Mouse (Mus musculus) urinary bladder, adult 18-20 months (tissue): ENCODE results near the gene Myo7a.

Source experiments
- DNase-seq, 2 experiments: peaks; one replicate each; pipeline ENCODE4 v3.0.0; 2022; ENCODE audit warnings: low spot score in 2 of 2, mixed read lengths in 2 of 2

The Myo7a gene

DNA sequence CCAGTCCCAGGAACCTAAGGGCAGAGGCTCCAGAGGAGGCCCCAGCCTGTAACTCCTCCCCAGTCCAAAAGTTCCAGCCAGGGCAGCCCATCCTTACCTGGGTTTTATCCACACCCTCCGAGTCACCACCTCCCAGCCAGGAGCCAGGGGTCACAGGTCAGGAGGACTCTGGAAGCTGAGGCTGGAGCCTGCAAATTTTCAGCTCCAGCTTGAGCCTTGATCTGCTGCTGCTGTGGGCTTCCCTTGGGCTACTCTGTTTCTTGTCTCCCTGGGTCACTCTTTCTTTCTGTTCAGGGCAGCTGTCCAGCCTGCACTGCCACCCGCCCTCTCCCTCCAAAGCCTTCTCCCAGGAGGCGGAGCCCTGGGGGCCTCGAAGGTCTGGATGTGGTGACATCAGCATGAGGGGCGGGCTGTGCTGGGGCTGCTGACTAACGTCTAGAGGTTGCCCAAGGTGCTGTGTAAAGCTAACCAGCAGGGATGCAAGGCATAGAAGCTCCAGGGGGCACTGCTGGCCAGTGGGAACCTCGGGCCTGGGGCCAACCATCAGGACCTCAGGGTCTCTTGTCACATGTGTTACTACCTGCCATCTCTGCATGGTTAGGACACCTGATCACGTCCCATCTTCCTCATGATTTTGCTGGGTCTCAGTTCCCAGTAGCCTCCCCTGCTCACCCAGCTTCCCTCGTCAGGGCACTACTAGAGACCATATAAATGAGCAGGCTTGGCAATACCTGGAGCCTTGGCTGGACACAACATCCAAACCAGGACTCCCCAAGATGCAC, at the start of gene Myo7a:
Myo7a (minus strand) TSS at position 346 of the 782 bp plus-strand sequence.
- no peak for DNase-seq

DNA sequence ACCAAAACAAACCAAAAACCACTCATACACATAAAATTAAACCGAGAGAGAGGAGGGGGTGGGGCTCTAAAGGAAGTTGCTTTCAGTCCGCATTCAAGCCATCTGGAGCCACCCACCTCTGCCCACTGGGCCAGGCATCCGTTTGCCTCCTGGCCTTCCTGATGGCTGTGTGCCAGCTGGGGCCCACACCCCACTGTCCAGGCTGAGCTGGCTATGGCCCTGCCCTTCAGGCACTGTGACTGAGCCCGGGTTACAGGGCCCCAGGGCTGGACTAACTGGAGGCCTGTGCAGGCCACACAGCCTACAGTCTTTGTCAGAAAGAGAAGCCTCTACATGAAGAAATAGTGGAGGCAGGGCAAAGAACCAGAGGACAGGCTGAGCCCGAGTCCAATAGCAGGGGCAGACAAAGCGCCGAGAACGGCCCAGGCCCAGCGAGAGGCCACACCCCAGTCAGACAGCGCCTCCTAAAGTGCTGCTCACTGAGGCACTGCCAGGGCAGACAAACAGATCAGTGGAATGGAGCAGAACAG, 45.7 kb upstream of the Myo7a start:
- DNase-seq: peak; percentile 71 to 79

DNA sequence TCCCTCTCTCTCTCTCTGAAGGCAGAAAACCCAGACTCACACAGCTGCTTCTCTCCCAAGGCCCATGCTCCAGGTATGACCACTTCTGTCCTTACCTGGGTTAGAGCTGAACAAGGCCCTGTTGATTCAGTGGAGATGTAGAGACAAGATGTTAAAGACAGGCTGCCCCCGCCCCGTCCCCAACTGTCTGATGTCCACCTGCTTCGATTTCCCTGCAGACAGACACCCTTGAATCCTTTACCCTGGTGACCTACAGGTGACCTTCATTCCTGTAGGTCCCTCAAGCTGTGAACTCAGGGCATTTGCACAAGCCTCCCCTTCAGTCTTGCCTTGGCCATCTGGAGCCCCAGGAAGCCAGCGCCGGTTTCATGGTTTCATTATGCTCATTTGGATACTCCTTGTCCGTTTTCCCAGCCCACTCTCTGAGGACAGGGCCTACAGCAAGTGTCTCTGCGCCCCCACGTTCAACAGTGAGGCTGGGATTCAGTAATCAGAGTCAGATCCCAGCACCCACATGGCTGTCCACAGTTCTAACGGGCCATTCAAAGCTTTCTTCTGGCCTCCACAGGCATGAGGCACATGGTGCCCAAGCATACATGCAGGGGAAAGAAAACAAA, 45.2 kb upstream of the Myo7a start:
- no peak for DNase-seq

- DNase-seq: peak in 1 of 2 experiments; percentile 67
Measured at GRCm38 (mm10) chr7:98163700-98164099, 44.4 kb upstream of the Myo7a start.

DNA sequence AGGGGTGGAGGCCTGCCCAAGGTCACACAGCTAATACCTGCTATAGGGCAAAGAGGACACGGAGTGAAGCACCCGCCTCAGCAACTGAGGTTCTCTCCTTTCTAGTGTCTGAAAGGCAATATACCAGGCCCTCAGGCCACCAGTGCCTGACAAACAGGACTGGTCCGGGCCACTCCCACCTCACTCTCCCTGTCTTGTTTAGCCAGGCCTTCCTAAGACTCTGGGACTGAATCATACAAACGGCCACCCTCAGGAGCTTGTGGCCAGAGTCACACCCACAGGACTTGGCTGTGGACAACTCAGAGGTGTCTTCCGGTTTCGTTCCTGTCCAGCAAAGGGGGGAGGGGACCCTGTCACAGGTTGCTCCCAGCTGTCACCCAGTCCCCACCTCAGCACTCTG, 42.9 kb upstream of the Myo7a start:
- peak in 1 of 2 experiments; percentile 51 for DNase-seq

DNA sequence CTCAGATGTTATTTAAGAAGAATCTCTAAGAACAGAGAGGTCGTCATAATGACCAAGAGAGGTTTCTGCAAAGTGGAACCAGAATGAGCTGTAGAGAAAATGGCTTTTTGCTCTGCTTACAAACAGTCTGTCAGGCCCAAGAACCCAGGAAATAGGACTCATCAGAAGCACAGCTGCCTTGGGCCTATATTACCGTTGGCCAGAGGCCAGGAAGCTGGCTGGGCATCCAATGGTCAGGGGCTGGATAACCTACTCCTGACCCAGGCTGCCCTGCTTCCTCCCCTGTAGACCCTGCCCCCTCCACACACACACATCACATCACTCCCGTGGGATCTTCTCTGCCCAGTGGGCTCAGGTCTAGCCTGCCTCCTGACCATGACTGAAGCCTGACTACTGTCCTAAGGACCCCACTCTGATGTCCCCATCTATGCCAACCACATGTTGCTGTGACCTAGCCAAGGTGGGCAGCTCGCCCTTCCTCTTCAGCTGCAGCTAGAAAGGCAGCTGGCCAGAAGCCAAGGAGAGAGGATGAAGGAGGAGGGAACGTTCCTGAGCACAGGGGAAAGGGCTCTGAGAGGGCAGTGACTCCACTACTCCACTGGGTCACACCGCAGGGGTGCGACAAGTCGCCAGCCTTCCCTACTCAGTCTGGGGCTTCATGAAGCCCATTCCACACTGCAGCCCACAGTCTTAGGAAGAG, 40.9 kb upstream of the Myo7a start:
- no peak for DNase-seq

GRCm38 (mm10) chr7:98158481-98158880, 39.2 kb upstream of the Myo7a start:
- DNase-seq: peak; percentile 85 to 86

DNA sequence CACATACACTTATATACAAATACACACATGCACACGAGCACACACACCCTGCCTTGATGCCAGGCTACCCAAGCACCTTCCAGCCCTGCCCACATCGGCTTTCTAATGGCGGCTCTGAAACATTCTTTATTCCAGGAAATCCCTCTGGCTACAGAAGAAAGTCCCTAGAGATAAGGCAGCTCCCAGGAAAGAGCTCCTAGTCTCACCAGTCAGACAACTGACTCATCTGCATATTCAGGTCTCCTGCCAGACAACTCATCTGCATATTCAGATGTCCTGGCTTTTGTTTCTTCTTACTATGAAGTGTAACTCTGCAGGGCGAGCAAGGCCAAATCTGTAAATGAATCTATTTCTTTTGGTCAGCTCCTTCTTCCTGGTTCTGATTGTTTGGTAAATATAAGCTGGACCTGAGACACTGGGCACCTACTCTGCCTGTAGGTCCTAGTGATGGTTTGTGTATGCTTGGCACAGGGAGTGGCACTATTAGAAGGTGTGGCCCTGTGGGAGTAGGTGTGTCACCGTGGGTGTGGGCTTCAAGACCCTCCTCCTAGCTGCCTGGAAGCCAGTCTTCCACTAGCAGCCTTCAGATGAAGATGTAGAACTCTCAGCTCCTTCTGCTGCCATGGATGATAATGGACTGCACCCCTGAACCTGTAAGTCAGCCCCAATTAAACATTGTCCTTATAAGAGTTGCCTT, 38.5 kb upstream of the Myo7a start:
- no peak for DNase-seq

DNA sequence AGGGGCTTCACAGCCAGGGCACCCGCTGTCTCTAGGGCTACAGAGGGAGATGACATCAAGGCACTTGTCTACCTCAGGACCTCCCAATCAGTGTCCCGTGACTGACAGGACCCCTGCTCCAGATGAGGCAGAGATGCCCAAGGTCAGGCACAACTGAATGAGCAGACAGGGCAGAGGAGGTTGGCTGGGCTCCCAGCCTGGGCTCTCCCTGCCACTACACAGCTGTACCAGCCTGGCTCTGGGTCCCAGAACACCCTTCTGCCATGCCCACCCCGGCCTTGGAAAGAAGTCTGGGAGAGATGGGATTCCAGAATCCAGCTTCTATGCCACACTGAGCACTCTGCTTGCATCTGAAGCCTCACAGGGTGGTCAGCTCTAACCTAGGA, 36.9 kb upstream of the Myo7a start:
- DNase-seq: no peak

DNA sequence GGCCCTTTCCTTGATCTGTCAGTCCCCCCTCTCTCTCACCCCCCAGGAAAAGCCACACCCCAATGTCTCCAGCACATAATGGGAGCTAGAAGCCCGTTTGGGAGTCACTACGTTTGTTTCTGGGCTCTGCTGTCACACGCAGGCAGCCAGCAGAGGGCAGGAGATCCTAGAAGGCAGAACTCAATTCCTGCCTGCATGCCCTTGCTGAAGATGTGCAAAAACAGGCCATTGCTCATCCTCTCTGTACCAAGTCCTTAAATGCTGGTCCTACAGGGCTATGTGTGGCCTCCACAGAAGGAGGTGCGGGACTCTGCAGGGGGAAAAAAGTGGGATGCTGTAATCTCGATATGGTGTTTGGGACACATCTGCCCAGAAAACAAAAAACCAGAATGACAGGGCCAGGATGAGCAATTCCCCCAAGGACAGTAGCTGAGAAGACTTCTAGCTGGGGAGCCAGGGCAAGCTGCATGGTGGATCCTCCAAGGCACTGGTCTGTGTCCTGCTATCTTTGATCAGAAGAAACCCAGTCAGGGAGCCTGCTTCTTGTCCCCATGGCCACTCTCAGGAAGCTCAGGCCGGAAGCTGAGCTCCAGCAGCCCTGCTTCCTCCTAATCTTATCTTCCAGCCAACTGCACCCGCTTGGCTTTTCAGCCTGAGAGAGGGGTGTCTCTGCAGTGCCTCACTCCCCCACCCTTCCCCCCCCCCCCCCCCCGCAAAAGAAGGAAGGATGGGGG, 36.4 kb upstream of the Myo7a start:
- no peak for DNase-seq

- no peak for DNase-seq
Measured at GRCm38 (mm10) chr7:98153892-98154291, 34.6 kb upstream of the Myo7a start.

DNA sequence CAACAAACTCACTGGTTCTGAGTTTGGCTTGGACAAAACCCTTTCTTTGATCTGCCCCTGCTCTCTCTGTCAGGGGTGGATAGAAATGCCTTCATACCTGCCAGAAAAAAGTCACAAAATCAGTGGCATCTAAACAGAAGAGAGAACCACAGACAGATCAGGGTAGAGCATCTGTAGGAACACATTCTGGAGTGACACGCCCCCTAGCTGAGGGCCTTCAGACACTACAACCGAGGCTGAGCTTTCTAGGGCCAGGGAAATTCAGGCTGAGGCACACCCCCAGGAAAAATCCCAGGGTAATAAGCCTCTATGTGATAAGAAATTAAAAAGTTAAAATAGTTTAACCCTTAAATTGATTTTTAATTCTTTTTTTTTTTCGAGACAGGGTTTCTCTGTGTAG, 34.0 kb upstream of the Myo7a start:
- DNase-seq: no peak

- DNase-seq: no peak
Measured at GRCm38 (mm10) chr7:98152400-98152799, 33.1 kb upstream of the Myo7a start.

DNA sequence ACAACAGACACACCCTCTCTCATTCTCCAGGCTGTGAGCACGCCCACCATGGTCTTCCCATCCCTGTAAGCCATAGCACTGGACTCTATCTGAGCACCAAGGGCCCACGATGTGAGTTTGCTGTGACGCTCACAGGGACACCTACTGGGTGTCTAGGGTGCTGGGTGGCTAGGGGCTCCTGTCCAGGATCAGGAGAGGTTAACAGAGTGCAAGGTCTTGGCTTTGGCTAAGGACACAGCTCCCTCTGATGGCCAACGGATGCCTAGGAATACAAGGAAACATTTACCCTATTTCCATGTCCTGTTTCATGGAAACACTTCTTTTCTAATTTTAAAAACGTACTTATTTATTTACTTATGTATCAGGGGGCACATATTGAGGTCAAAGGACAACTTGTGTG, 31.2 kb upstream of the Myo7a start:
- no peak for DNase-seq

DNA sequence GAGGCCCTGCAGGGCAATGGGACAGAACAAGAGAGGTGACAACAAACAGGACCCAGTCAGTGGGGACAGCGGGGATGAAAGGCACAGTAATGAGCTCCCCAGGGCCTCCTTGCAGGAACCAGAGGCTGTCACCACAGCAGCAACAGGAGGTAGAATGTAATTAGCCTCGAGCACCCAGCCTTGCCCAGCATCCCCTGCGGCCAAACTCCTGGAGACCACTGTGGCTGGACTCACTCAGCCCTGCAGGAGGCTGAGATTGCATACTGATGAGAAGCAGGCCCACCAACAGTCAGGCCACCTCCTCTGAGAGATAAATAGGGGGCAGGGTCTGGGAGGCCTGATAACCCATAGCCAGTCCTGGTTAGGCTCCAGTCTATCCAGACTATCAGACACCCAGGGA, 30.5 kb upstream of the Myo7a start:
- no peak for DNase-seq

DNA sequence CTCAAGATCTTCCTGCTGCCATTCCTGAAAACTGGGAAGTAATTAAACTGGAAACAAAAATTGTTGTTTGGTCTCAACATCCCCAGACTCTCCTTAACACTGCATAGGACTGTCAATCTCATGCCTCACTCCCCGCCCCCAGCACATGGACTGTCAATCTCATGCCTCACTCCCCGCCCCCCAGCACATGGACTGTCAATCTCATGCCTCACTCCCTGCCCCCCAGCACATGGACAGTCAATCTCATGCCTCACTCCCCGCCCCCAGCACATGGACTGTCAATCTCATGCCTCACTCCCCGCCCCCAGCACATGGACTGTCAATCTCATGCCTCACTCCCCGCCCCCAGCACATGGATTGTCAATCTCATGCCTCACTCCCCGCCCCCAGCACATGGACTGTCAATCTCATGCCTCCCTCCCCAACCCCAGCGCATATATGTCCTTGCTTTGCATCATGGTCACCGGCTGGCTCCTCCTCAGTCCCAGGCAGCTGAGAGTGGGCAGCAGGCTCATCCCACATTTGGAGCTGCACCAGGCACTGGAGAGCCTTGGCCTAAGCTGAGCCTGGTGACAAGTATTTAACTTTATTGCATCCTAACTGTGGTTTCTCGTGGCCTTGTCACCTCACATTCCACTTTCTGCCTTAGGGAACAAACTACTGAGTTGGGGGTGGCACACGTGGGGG, 29.5 kb upstream of the Myo7a start:
- no peak for DNase-seq

GRCm38 (mm10) chr7:98147766-98148165, 28.4 kb upstream of the Myo7a start:
- DNase-seq: no peak

DNA sequence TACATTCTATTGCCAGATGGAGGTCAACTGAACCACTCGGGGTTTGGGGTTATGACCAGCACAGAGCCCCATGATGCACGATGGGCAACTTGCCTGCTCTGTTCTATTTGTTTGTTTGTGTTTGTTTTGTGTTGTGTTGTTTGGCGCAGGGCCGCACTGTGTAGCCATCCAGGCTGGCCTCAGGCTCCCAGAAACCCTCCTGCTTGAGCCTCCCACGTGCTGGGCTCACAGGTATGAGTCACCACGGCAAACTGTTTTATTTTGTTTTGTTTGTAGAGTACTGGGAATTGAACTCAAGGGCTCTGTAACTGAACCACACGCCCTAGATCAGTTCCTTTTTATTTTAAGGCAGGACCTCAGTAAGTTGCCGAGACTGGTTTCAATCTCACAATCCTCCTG, 27.1 kb upstream of the Myo7a start:
- no peak for DNase-seq

- DNase-seq: no peak
Measured at GRCm38 (mm10) chr7:98145842-98146446, 26.6 kb upstream of the Myo7a start.

GRCm38 (mm10) chr7:98145402-98145801, 26.1 kb upstream of the Myo7a start, which contains the start of gene Omp:
Gene Omp (minus strand): TSS chr7:98145502.
- DNase-seq: no peak
